Mouse (Mus musculus): ENCODE results near the gene Dach2.

Gene Dach2

DNA sequence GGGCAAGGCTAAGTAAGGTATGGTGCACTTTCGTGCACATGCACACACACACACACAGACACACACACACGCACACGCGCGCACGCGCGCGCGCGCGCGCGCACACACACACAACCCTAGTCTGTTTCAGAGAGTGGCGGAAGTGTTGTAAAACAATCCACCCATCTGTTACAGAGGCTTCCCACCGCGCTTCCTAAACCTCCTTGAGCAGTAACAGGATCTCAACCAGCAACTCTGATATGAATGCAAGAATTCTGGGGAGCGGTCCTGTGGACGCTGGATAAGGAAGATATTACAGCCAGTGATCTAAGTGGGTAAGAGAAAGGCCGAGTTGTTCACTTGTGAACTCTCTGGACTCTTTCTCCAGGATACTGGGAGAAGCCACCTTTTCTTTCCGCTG is at the start of gene Dach2:
Gene Dach2 (plus strand): TSS at position 107 of the 400 bp plus-strand sequence.
- peak; percentile 5 for DNase-seq (ENCODE audit: low read depth)

DNA sequence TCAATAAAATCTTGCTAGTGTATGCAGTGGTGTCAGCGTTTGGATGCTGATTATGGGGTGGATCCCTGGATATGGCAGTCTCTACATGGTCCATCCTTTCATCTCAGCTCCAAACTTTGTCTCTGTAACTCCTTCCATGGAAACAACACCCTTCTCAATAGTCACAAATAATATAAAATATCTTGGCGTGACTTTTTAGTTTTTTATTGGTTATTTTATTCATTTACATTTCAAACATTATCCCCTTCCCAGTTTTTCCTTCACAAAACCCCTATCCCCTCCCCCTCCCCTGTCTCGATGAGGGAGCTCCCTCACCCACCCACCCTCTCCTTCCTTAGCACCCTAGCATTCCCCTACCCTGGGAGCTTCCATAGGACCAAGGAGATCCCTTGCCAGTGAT is 44.9 kb upstream of the Dach2 start:
- peak; percentile 0 for DNase-seq (ENCODE audit: low read depth)

DNA sequence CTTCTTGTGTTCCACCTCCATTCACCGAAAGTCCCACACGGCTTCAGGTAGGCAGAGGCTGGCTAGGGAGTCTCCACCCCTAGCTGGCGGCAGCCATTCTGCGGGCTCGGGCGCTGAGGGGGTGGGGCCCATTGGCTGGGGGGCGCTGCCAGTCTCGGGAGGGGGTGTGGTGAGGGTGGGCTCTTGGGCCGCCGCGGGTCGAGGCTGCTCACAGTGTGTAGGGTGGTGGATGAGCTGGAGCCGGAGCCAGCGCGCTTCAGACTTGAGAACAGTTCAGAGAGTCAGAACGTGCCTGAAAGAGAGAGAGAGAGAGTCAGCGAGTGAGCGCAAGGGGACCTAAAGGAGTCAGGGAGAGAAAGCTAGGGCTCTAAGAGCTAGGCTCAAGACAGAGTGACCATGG is 721 bp downstream of the Dach2 start:
- DNase-seq (ENCODE audit: low read depth), result peak; percentile 38

DNA sequence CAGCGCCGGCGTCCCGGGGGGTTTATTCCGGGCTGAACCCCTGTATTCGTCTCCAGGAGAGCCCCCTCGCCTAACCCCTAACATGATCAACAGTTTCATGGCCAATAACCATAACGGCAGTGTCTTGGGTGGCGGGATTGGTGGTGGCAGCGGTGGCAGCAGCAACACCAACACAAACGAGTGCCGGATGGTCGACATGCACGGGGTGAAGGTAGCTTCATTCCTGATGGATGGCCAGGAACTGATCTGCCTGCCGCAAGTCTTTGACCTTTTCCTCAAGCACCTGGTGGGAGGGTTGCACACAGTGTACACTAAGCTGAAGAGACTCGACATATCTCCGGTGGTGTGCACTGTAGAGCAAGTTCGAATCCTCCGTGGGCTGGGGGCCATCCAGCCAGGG is 1.2 kb downstream of the Dach2 start:
- DNase-seq (ENCODE audit: low read depth), result no peak

DNA sequence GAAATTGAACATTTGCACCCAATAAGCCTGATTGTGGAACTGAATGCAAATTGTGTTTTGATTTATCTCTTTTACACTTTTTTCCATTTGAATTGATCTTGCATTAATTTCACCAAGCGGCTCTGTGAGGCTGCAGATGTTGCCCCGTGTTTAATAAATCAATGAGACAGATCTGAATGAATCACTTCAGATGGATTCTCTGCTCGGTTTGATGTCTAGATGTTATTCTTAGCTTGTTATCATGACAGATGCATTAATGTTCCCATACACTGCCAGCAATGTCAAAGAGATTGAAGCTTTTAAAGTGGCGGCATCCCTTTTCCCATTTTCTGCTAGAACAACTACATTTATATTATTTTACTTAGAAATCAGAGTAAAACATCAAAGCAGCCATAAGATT is 7.0 kb downstream of the Dach2 start:
- DNase-seq (ENCODE audit: low read depth), result no peak

DNA sequence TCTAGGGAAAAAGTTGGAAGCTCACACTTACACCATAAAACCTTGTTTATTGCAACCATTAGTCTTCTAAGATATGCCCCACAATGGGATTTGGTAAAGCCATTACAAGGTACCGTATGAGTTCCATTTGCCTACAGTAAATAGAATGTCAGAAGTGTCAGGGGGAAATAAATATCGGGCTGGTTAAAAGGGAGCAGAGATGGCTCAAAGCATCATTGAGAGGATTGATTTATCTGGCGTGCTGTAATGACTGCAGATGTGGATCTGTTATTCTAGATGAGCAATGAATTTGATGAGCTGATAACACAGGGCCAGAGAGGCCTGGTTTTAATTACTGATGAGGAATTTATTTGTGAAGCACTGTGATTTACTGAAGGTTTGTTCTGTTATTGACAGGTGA is 40.8 kb downstream of the Dach2 start:
- no peak for DNase-seq (ENCODE audit: low read depth)

DNA sequence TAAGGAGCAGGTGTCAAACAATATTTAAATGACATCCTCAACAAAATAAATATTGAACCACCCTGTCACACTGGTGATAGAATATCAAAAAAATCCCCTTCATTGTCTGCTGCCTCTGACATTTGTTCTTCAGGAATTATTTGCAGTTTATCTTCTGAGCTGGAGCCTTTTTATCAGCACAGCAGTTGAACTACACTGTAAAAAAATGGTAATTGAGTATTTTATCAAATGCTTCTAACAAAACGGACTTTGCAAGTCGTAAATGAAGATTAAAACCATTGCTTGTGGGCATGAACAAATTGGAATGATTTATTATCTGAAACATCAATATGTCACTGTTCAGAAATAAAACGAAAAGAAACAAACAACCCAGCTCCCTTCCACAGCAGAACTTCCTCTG is 97.1 kb downstream of the Dach2 start:
- no peak for DNase-seq (ENCODE audit: low read depth)

DNA sequence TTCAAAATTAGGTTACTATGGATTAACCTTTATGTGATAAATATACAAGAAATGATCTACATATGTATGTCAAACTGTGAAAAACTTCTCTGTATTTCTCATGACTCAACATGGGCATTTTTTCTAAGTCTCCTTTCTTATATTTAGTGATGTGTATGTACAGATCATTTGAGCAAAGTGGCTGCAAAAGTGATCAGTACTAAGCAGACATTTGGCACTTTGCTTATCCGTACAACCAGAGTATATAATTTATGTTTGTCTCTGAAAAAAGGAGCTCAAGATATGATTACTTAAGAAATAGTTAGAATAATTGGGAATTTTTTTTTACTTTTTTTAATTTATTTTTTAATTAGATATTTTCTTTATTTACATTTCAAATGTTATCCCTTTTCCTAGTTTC is 111.4 kb downstream of the Dach2 start:
- no peak for DNase-seq (ENCODE audit: low read depth)

DNA sequence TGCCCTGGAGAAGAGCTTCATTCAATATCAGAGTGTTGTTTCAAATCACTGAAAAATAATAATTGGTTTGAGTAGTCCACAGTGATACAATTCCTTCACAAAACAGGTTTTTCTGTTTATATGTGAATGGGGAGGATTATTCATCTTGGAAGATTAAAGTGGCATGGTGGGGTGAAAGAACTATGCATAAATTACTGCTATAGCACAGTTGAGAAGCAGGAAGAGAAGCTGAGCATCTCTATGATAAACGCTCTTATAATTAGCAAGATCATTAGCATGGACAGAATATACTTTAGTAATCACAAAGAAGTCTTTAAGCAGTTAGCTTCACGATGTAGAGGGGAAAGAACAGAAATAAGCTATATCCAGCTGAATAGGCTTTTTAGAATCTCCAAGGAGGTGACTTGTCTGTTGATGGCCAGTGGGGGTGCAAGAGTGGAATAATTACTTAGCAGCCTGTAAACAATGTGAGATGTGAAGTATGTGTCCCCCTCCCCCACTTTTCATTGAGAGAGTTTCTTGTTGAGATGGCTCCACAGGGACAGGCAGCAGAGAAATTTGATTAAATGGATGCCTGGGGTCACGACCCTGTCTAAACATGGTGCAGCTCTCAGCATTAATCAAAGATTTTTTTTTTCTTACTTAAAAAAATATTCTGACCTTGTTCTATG is 124.3 kb downstream of the Dach2 start:
- no peak for DNase-seq (ENCODE audit: low read depth)

DNA sequence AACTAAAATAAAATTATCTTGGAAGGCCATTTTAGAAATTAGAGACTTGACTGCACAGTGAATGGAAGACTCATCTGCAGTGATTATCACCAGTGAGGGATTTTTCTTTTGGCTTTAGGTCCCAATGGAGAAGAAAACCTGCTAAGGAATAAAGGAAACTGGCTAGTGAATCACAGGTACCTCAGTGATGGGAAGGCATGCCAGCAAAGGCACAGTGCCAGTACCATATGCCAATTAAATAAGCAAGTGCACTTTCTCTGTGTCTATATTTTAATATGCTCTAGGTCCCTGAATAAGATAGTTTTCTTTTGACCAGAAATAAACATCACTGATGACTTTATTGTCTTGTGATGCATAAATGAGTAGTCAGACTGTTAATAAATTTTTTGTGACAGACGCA is 184.8 kb downstream of the Dach2 start:
- no peak for DNase-seq (ENCODE audit: low read depth)

DNA sequence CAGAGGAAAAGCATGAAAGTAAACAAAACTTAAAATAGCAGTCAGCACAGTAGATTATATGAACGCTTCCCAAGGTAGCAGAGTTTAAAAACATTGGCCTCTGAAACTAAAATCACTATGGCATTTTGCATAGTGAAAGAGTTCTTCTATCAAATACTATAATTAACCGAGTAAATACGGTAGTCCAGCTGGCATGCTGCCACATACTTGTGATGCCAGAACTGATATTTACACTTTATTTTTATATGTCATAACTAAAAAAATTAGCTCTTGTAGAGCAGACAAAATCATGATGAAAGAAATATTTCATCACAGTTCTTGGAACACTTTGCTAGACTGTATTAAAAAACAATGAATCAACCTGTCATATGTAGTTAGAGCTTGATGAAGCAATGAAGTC is 247.8 kb downstream of the Dach2 start:
- no peak for DNase-seq (ENCODE audit: low read depth)

DNA sequence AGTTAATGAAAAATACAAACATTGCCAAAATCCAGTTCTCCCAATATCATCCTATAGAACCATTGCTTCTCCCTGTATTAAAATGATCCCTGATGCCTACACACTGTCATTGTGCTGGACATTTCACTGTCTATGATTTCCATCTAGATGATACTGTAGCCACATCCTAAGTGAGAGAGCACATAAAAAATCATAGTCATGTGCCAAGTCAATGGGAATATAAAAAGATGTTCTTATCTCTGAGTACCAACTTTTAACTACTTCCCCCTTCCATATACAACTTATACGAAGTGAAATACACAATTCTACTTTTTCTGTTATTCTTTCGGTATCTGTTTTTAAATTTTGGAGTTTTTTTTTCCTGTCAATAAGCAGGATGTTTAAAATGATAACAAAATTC is 266.6 kb downstream of the Dach2 start:
- DNase-seq (ENCODE audit: low read depth), result no peak

DNA sequence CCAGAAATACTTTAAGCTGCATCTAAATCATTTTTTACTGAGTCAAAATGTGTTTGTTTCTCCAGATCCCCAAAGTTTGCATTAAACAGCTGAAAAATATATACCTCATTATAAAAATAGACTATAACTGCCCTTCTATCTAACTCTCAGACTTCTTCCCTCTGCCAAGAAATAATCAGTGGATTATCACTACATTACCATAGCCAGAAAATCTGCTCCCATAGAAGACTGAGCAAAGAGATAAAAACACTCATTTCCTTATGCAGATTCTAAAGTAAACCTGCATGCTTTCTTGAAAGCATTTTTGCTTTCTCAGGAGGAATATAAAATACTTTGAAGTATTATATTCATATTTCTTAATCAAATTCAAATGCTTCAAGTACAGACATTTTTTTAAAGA is 368.8 kb downstream of the Dach2 start:
- DNase-seq (ENCODE audit: low read depth), result no peak

DNA sequence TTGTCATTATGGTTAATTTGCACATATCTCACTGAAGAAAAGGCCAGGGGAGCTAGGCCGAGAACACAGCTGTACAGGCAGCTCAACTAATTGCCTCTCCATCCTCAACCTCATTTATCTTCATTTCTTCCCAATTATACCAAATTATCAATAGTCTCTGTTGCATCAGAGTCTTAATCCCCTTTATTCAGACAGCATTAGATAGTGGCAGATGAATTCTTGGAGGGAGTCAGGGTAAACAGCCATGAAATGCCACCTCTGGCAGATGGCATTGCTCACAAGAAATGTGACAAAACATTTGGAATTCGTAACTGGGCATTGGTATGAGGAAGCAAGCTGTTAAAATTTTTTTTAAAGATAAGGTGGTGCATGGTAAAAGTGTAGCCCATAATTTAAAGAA is 389.9 kb downstream of the Dach2 start:
- DNase-seq (ENCODE audit: low read depth), result no peak

DNA sequence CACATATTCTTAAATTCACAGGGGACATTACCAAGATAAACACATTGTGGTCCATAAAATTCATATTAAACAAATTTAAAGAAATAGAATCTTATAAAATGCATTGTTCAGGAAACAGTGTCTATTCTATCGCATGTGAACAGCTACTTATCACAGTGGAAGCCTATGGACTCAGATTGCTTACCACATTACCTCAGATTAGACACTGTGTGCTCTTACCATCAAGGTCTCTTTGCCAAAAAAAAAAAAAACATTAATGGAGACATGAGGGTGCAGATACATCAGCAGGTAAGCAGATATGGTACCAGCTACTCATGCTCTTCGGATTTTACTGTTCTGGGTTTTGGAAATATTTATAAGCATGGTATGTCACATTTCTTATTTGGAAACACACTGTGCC is 415.1 kb downstream of the Dach2 start:
- no peak for DNase-seq (ENCODE audit: low read depth)

DNA sequence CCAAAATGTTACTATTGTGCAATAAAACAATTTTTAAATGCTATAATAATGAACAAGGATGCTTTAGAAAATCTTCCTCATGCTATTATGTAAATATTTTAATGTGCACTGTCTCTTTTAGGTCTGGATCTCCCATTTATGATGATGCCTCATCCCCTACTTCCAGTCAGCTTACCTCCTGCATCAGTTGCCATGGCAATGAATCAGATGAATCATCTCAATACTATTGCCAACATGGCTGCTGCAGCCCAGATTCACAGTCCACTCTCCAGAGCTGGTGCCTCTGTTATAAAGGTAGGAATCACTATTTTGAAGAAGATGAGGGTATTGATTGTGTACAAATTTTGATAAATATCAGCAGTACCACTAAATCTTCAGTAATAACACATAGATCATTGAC is 426.8 kb downstream of the Dach2 start:
- DNase-seq (ENCODE audit: low read depth), result no peak

DNA sequence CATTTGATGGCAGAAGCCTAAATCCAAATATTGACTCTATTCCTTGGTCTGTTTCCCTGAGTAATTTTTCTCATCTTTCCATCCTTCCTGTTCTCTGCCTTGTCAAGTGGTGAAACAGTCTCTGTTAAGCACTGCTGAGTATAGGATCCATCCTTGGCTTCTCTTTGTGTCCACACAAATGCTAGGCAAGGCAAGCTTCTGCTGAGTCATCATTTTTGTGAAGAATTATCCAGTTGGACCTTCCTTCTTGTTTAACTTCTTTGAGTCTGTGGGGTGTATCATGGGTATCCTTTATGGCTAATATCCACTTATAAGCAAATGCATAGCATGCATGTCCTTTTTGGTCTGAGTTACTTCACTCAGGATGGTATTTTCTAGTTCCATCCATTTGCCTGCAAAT is 449.8 kb downstream of the Dach2 start:
- DNase-seq (ENCODE audit: low read depth), result no peak

DNA sequence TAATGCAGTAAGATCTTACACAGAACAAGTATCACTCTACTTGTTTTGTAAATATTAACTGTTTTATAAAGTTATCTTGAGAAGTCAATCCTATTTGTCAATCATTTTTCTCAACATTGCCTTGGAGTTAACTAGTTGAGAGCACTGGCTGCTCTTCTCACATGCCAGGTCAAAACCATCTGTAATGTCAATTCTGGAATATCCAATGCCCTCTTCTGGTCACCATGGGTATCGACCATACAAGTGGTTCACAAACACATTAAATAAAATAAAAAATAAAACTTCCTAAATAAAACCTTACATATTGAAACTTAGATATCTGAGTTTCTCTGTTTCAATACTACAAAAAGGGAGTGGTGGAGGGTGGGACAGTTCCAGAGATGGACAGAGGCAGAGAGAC is 495.0 kb downstream of the Dach2 start:
- DNase-seq (ENCODE audit: low read depth), result peak; percentile 1

DNA sequence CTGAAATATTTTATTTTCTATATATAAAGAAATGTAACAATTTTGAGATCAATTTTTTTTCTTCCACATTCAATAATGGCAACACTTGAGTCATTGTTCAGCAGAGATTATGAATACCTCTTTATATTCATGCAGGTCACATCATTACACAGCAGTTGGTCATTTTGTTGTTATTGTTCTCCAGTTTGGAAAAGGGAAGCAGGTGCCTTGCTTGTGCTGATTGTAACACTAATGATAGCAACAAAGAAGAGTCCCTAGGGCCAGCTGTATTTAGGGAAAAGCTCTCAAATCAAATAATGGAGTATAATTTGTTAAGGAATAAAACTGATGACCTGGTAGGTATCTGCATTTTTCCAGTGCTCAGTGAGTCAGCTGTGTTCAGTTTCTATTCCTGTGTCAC is 513.1 kb downstream of the Dach2 start:
- DNase-seq (ENCODE audit: low read depth), result no peak

DNA sequence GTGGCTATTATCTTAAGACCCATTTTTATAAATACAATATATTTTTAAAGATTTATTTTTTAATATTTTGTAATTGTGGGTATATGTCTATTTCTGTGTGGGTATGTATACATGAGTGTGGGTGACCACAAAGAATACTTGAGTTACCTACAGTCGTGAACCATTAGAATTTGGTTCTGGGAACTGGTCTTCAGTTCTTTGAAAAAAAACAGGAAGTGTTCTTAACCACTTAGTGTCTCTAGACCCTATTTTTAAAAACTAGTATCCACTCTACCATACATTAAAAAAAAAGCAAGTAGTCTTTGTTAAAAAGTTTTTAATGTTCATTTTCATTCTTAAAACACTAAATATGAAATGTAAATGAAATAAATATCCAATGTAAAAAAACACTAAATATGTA is 529.5 kb downstream of the Dach2 start:
- DNase-seq (ENCODE audit: low read depth), result no peak

DNA sequence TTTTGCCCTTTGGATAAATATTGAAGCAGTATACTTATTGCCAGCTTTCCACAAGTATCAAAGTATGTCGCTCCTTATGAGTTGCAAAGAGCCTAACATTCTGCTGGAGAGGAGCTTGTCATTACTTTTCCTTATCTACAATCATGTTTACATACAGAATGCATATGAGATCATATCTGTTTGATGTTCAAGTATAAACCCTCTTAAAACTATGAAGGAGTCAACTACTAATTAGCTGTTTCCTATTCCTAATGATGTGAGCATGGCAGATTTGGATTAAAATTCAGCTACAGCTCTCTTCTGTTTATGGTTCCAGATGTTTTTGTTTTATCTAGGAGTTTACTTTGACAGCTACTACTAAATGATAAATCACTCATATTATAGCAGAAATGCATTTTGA is 535.8 kb downstream of the Dach2 start:
- no peak for DNase-seq (ENCODE audit: low read depth)

DNA sequence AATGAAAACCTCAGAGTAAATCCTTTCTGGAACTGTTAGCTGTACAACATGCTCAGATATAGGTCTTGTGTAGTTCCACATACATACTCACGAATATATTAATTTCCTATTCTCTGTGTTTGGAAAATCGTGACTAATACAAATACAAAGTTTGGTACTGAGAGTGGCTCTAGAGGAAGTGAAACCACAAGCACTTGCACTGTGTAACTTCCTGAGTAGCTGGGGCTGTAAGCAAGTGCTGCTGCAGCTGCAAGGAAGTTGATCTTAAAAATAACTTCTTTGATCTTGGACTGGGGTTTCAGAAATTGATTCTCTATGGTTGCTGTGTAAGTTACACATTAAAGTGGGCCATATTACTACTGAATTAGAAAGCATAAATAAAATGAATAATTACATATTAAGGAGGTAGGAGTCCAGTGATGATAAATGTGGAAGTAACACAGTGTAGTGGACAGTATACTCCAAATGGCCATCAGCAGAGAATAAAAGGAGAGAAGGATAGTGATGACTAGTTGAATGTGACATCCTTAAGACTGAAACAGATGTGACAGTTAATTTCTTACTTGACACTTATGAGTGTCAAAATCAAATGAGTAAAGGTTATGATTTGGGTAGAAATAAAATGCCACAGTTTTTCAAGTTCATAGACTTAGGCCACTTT is 570.7 kb downstream of the Dach2 start:
- DNase-seq (ENCODE audit: low read depth), result peak; percentile 64

Data from induced T-regulatory cell, adult 2 months (primary cell).